Mouse (Mus musculus) hindbrain, embryonic 15.5 days (tissue): ENCODE measurements around the gene Eef1e1. TPM values are rescaled to one million over a fixed set of nuclear protein-coding genes. Genes with fewer than 3 reads are reported as not detected.
A peak's percentile ranks its signal among the peaks of the same experiment; 100 is the strongest.

Source experiments
- ATAC-seq: fragments of 200-750 bp; cut with Nextera tagmentation; 2 replicates; pipeline ENCODE4 v1.8.0; 2017; ENCODE audit warnings: low read depth, moderate number of reproducible peaks, moderate TSS enrichment; ENCODE audit not compliant: low FRiP score
- H3K27ac ChIP-seq: fragments of 300-500 bp; sonication (generic); replicated peaks from 2 replicates; pipeline ENCODE4 v1.5.1; 2015; ENCODE audit warnings: mild to moderate bottlenecking, inconsistent platforms
- H3K27me3 ChIP-seq: fragments of 300-500 bp; sonication (generic); 2 replicates; pipeline ENCODE4 v1.6.1; 2015; ENCODE audit warnings: control low read depth, inconsistent platforms
- H3K36me3 ChIP-seq: fragments of 300-500 bp; sonication (generic); 2 replicates; pipeline ENCODE4 v1.6.1; 2015; ENCODE audit warnings: control low read depth, inconsistent platforms
- H3K4me1 ChIP-seq: fragments of 300-500 bp; sonication (generic); replicated peaks from 2 replicates; pipeline ENCODE4 v1.6.1; 2015; ENCODE audit warnings: control low read depth, inconsistent platforms
- H3K4me2 ChIP-seq: fragments of 300-500 bp; sonication (generic); 2 replicates; pipeline ENCODE4 v1.6.1; 2015; ENCODE audit warnings: moderate library complexity, mild to moderate bottlenecking, inconsistent platforms
- H3K4me3 ChIP-seq: fragments of 300-500 bp; sonication (generic); 2 replicates; pipeline ENCODE4 v1.5.1; 2015; ENCODE audit warnings: mild to moderate bottlenecking, inconsistent platforms
- H3K9ac ChIP-seq: fragments of 300-500 bp; sonication (generic); 2 replicates; pipeline ENCODE4 v1.6.1; 2015; ENCODE audit warnings: inconsistent platforms
- H3K9me3 ChIP-seq: fragments of 300-500 bp; sonication (generic); 2 replicates; pipeline ENCODE4 v1.6.1; 2016; ENCODE audit warnings: control low read depth, inconsistent platforms
- WGBS: fragments of 180-500 bp; shearing (Covaris S2); methylation state at CpG from one replicate; pipeline ENCODE4 v1.1.7; 2015; 5-methylcytosine and 5-hydroxymethylcytosine counted together
- polyA plus RNA-seq: library from polyadenylated mRNA; unstranded; fragments of >200 nt; fragmentation: Nextera tagmentation; extraction: Ambion mirVana; gene quantifications from 2 replicates; pipeline ENCODE4 v1.2.1, GENCODE M21; 2015

Eef1e1 gene
- polyA plus RNA-seq, 1 experiment from 2014 or later = 106 TPM

- no peaks in the 10 kb centered on the region for H3K9me3 ChIP-seq
- no peak overlapping the region for H3K4me3 ChIP-seq
- no peak overlapping the region for H3K27ac ChIP-seq
- H3K4me2 ChIP-seq = no peak overlapping the region
- no peaks in the 10 kb centered on the region for H3K27me3 ChIP-seq
- H3K4me1 ChIP-seq = no peaks in the 10 kb centered on the region
- H3K36me3 ChIP-seq = peaks cover 82% of the 10 kb centered on the region
- WGBS = 87% methylated on average over 4 of the region's 4 CpGs
- no peak for ATAC-seq
- no peak overlapping the region for H3K9ac ChIP-seq
Observed at GRCm38 (mm10) chr13:38649069-38649468, 9.8 kb downstream of the Eef1e1 start.

GRCm38 (mm10) chr13:38641414-38641813 lies 17.4 kb downstream of the Eef1e1 start:
- 84% methylated on average over 5 of the region's 5 CpGs for WGBS

DNA sequence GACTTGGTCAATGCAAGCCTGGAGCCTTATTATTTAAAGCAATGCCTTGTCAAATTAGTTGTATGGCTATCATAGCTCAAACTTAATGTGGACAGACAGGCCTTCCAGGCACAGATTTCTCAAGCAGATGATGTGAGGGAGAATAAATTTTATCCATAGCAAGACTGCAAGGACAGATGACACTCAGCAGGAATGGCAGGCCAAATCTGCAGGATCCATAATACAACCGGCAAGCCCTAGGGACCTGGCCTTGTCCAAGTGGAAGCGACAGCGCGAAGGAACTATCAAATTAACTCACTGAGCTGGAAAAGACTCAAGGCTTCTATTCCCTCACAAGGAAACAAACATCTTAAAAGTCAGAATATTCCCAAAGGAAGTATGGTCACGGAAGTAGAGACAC lies 17.9 kb downstream of the Eef1e1 start:
- H3K4me3 ChIP-seq = no peak overlapping the region
- H3K27ac ChIP-seq = no peak overlapping the region
- no peaks in the 10 kb centered on the region for H3K27me3 ChIP-seq
- ATAC-seq = no peak
- peaks cover 30% of the 10 kb centered on the region for H3K36me3 ChIP-seq
- H3K4me2 ChIP-seq = no peak overlapping the region
- no peaks in the 10 kb centered on the region for H3K9me3 ChIP-seq
- H3K4me1 ChIP-seq = no peaks in the 10 kb centered on the region
- 87% methylated on average over 5 of the region's 5 CpGs for WGBS
- no peak overlapping the region for H3K9ac ChIP-seq

More at GRCm38 (mm10) chr13:38641414-38641813, 17.4 kb downstream of the Eef1e1 start:
- H3K9ac ChIP-seq = no peak overlapping the region
- H3K36me3 ChIP-seq = peaks cover 30% of the 10 kb centered on the region
- H3K9me3 ChIP-seq = no peaks in the 10 kb centered on the region
- ATAC-seq = no peak
- no peak overlapping the region for H3K27ac ChIP-seq
- no peak overlapping the region for H3K4me2 ChIP-seq
- no peak overlapping the region for H3K4me3 ChIP-seq
- H3K27me3 ChIP-seq = no peaks in the 10 kb centered on the region
- H3K4me1 ChIP-seq = no peaks in the 10 kb centered on the region

GRCm38 (mm10) chr13:38638694-38639093 lies 20.2 kb downstream of the Eef1e1 start:
- peaks cover 12% of the 10 kb centered on the region for H3K36me3 ChIP-seq
- no peak overlapping the region for H3K9ac ChIP-seq
- ATAC-seq = no peak
- H3K4me2 ChIP-seq = no peak overlapping the region
- H3K27me3 ChIP-seq = no peaks in the 10 kb centered on the region
- H3K4me3 ChIP-seq = no peak overlapping the region
- peaks cover 9% of the 10 kb centered on the region for H3K4me1 ChIP-seq
- 81% methylated on average over 11 of the region's 11 CpGs for WGBS
- no peak overlapping the region for H3K27ac ChIP-seq
- H3K9me3 ChIP-seq = no peaks in the 10 kb centered on the region

DNA sequence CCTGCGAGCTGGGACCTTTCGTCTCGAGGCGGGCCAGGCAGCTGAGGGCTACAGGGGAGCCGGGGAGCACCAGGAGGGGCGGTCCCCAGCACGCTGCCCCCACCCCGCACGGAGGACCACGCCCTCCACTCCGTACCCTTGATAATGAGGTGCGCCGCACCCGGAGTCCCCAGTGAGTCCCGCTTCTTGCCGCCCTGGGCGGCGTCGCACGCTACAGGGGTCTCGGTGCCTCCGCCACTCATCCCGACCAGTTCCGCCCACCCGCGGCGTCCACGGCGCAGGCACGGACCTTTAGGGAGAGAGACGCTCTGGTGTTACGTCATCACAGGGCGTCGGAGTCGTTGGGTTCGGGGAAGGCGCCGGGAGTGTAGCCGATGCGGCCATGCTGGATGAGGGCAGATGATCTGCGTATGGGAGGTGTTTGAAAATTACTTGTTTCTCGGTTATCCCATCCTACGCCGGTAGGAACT lies 24.0 kb downstream of the Eef1e1 start, which contains the start of gene Bloc1s5:
Bloc1s5 (minus strand) TSS at position 310 of the 470 bp plus-strand sequence.
- H3K4me1 ChIP-seq = peaks cover 10% of the 10 kb centered on the region
- H3K27me3 ChIP-seq = no peaks in the 10 kb centered on the region
- H3K4me2 ChIP-seq = peak within 1 kb of the TSS; percentile 60
- peak within 1 kb of the TSS; percentile 77 for H3K9ac ChIP-seq
- no peaks in the 10 kb centered on the region for H3K36me3 ChIP-seq
- no peaks in the 10 kb centered on the region for H3K9me3 ChIP-seq
- peak; percentile 95 for ATAC-seq
- H3K27ac ChIP-seq = peak within 1 kb of the TSS; percentile 81
- peak within 1 kb of the TSS; percentile 78 for H3K4me3 ChIP-seq
- WGBS = under 1% methylated on average over 44 of the region's 44 CpGs

DNA sequence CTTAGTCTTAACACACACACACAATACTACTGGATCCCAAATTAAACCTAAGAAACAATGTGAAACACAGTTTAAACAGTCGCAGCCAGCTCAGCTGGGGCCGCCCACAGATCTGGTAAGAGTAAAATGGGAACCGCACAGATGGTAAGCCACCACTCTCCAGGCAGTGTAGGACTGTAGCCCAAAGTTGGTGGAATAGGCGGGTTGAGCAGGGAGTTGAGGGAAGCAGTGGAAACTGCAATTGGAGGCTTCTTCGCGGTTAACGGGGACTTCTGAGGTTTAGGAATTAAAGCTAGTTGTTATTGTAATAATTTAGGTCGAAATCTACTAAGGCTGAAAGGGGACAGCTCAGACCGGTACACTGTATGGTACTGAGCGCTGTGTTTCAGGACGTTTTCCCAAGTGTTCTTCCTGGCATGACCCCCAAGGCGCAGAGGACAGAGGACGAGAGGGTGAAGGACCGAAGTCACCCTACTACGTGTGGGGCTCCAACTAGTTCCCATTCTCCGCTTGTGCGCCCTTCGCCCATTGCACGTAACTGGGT lies 24.5 kb downstream of the Eef1e1 start:
- Histone ChIP-seq H3K27ac (peak overlapping the region; percentile 81), H3K27me3 (no peaks in the 10 kb centered on the region), H3K36me3 (no peaks in the 10 kb centered on the region), H3K4me2 (peak overlapping the region; percentile 60), H3K9me3 (no peaks in the 10 kb centered on the region), H3K4me1 (peaks cover 10% of the 10 kb centered on the region), H3K4me3 (peak overlapping the region; percentile 78), H3K9ac (peak overlapping the region; percentile 77)
- peak; percentile 87 for ATAC-seq
- WGBS = under 1% methylated on average over 19 of the region's 19 CpGs

DNA sequence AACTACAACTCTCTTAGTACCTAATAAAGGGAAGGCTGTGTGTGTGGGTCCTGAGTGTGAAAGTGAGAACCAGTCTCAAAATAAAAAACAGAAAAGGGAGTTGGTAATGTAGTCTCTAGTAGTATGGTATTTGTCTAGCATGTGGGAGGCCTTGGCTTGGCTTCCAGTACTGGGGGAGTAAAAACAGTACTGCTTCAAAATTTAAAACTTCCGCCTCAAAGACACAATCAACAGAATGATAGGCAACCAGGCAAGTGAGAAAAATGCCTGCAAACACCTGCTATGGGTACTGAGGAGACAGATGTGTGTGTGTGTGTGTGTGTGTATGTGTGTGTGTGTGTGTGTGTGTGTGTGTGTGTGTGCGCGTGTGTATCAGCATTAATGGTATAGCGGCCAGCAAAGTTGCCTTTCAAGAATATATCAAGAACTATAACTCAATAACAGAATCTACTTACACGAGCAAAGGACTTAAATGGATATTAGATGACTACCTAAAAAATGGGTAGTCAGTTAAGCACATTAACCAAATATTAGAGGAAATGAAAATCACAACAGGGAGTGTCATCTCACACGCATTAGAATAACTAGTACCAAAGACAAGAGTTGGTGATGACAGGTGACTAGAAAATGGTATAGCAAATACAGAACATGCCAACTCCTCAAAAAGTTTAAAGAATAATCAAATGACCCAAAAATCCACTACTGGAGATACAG lies 25.4 kb downstream of the Eef1e1 start:
- 93% methylated on average over 6 of the region's 6 CpGs for WGBS
- H3K4me1 ChIP-seq = peaks cover 10% of the 10 kb centered on the region
- no peak overlapping the region for H3K27ac ChIP-seq
- H3K36me3 ChIP-seq = no peaks in the 10 kb centered on the region
- H3K4me3 ChIP-seq = peak overlapping the region; percentile 78; the same call in 1 of the 2 replicates
- H3K4me2 ChIP-seq = peak overlapping the region; percentile 60; the same call in 1 of the 2 replicates
- H3K27me3 ChIP-seq = no peaks in the 10 kb centered on the region
- H3K9ac ChIP-seq = no peak overlapping the region
- no peak for ATAC-seq
- no peaks in the 10 kb centered on the region for H3K9me3 ChIP-seq

DNA sequence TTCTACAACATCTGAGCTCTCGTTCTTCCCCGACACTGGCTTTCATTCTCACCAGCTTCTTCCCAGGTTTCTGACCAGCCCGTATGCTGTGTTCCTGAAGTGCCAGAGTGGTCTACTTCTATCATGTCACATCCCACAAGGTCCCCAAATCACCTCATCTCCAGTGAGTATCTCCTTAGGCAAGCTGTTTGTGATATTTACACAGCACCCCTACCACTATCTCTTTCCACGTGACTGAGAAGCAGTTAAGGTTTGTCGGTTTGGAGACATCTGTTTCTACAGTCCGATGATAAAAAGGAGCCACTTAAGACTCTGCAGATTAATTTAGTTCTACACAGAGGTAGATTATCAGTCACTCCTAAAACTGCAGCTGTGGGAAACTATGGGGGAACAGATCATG lies 26.3 kb downstream of the Eef1e1 start:
- Histone ChIP-seq H3K9ac (no peak overlapping the region), H3K9me3 (no peaks in the 10 kb centered on the region), H3K27me3 (no peaks in the 10 kb centered on the region), H3K4me2 (no peak overlapping the region), H3K36me3 (no peaks in the 10 kb centered on the region), H3K27ac (no peak overlapping the region), H3K4me3 (no peak overlapping the region), H3K4me1 (peaks cover 10% of the 10 kb centered on the region)
- no peak for ATAC-seq
- 91% methylated on average over 6 of the region's 6 CpGs for WGBS

GRCm38 (mm10) chr13:38626229-38626525 lies 32.7 kb downstream of the Eef1e1 start:
- Histone ChIP-seq H3K4me1 (0 out of 2 replicates have a peak, but pooled peaks cover 3% of the 10 kb centered on the region), H3K27ac (no peak overlapping the region), H3K27me3 (no peaks in the 10 kb centered on the region), H3K4me3 (no peak overlapping the region), H3K4me2 (no peak overlapping the region), H3K9me3 (no peaks in the 10 kb centered on the region), H3K9ac (no peak overlapping the region), H3K36me3 (no peaks in the 10 kb centered on the region)
- peak; percentile 51; the same call in 1 of the 2 replicates for ATAC-seq
- WGBS = 19% methylated on average over 6 of the region's 6 CpGs

DNA sequence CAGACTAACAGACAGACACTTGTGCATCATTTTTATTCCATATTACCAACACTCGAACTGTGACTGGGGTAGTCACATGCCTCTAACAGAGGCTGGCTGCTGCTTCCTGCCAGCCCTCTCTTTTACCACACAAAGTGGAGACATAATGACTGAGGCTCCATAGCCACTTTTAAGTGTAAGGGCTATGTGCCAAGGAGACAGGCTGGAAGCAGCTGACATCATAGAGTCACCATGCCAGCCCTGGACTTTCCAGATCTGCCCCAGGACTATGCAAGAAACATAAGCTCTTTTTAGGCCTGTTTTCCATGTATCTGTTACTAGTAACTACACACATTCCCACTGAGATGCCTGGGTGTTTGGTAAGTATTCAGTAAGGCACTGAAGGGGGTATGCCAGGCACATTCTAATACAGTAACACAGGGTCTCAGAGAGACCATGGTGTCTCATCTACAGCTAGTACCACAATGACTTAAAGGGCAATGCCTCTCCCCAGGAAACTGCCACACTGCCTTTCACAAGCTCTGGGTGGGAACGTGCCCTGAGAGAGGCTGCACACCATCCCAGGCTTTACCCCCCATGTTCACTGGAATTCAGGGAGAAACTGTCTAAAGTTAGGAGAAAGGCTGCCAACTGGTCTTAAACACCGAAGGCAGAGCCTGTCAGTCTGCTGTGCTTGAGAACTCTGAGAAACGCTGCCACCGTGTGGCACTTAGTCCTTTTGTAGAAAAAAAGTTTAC lies 33.2 kb downstream of the Eef1e1 start:
- no peaks in the 10 kb centered on the region for H3K27me3 ChIP-seq
- ATAC-seq = peak; percentile 51; the same call in 1 of the 2 replicates
- H3K27ac ChIP-seq = no peak overlapping the region
- H3K9ac ChIP-seq = no peak overlapping the region
- no peak overlapping the region for H3K4me3 ChIP-seq
- H3K9me3 ChIP-seq = no peaks in the 10 kb centered on the region
- H3K36me3 ChIP-seq = no peaks in the 10 kb centered on the region
- 0 out of 2 replicates have a peak, but pooled peaks cover 3% of the 10 kb centered on the region for H3K4me1 ChIP-seq
- WGBS = 17% methylated on average over 5 of the region's 5 CpGs
- H3K4me2 ChIP-seq = no peak overlapping the region

DNA sequence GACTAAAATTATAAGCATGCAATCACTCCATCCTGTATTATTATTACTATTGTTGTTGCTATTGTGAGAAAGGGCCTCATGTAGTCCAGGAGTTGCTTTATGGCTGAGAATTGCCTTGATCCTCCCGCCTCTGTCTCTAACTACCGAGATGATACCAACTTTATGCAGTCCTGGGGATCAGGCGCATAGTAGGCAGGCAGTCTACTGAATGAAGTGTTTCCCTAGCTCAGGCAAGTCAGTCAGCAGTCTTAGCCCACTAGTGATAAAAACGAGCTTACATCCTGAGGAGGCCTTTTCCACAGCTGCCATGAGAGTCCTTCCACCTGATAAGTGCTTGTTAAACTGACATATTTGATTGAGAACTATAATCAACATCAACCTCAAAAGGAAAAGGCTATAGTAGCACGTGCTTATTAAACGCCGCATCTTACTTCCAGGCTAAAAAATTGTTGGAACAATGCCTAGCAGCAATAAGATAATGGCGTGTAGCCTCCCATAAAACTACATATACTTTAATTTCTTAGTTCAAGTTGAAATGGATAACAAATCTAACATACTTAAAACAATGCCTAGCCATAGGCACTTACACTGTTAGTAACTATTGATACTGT lies 34.5 kb downstream of the Eef1e1 start:
- WGBS = 88% methylated on average over 8 of the region's 8 CpGs
- Histone ChIP-seq H3K9me3 (no peaks in the 10 kb centered on the region), H3K4me3 (no peak overlapping the region), H3K4me1 (0 out of 2 replicates have a peak, but pooled peaks cover 3% of the 10 kb centered on the region), H3K4me2 (no peak overlapping the region), H3K9ac (no peak overlapping the region), H3K27me3 (no peaks in the 10 kb centered on the region), H3K27ac (no peak overlapping the region), H3K36me3 (no peaks in the 10 kb centered on the region)
- ATAC-seq = no peak

- 0 out of 2 replicates have a peak, but pooled peaks cover 3% of the 10 kb centered on the region for H3K4me1 ChIP-seq
- H3K9ac ChIP-seq = no peak overlapping the region
- H3K4me2 ChIP-seq = no peak overlapping the region
- H3K27me3 ChIP-seq = no peaks in the 10 kb centered on the region
- WGBS = 93% methylated on average over 5 of the region's 5 CpGs
- H3K36me3 ChIP-seq = no peaks in the 10 kb centered on the region
- no peaks in the 10 kb centered on the region for H3K9me3 ChIP-seq
- H3K27ac ChIP-seq = no peak overlapping the region
- H3K4me3 ChIP-seq = no peak overlapping the region
- ATAC-seq = no peak
Observed at GRCm38 (mm10) chr13:38623296-38623695, 35.6 kb downstream of the Eef1e1 start.
